Mouse (Mus musculus) midbrain, postnatal 0 days (tissue): ENCODE data around the gene Fbxo33. TPM values are rescaled to one million over a fixed set of nuclear protein-coding genes. Genes with fewer than 3 reads are reported as not detected.

Experiments used
- ATAC-seq: fragments of 200-750 bp; cut with Nextera tagmentation; 2 replicates; pipeline ENCODE4 v1.8.0; 2017; ENCODE audit warnings: moderate number of reproducible peaks, mild to moderate bottlenecking, moderate TSS enrichment, moderate library complexity; ENCODE audit not compliant: low FRiP score
- DNase-seq: peaks from one replicate; pipeline ENCODE4 v3.0.0-alpha.2; 2015; ENCODE audit warnings: low spot score
- H3K27ac ChIP-seq: fragments of 300-500 bp; sonication (generic); 2 replicates; pipeline ENCODE4 v1.5.1; 2014; ENCODE audit warnings: low read depth, mild to moderate bottlenecking, low read length, mixed read lengths
- H3K27me3 ChIP-seq: fragments of 300-500 bp; sonication (generic); 2 replicates; pipeline ENCODE4 v1.6.1; 2014; ENCODE audit warnings: low read length, control low read depth, mixed read lengths; ENCODE audit not compliant: insufficient read depth
- H3K36me3 ChIP-seq: fragments of 300-500 bp; sonication (generic); 2 replicates; pipeline ENCODE4 v1.6.1; 2014; ENCODE audit warnings: low read length, control low read depth, mixed read lengths; ENCODE audit not compliant: insufficient read depth
- H3K4me1 ChIP-seq: fragments of 300-500 bp; sonication (generic); 2 replicates; pipeline ENCODE4 v1.6.1; 2014; ENCODE audit warnings: mild to moderate bottlenecking, control low read depth, antibody characterized with exemption, low read length, mixed read lengths; ENCODE audit not compliant: insufficient read depth
- H3K4me2 ChIP-seq: fragments of 300-500 bp; sonication (generic); 2 replicates; pipeline ENCODE4 v1.6.1; 2014; ENCODE audit warnings: low read depth, mild to moderate bottlenecking, low read length, mixed read lengths; ENCODE audit not compliant: poor library complexity, severe bottlenecking
- H3K4me3 ChIP-seq: fragments of 300-500 bp; sonication (generic); 2 replicates; pipeline ENCODE4 v1.5.1; 2014; ENCODE audit warnings: low read depth, mild to moderate bottlenecking, low read length, moderate library complexity
- H3K9ac ChIP-seq: fragments of 300-500 bp; sonication (generic); replicated peaks from 2 replicates; pipeline ENCODE4 v1.6.1; 2014; ENCODE audit warnings: mild to moderate bottlenecking, low read length, moderate library complexity, mixed read lengths; ENCODE audit not compliant: poor library complexity, severe bottlenecking
- H3K9me3 ChIP-seq: fragments of 300-500 bp; sonication (generic); 2 replicates; pipeline ENCODE4 v1.6.1; 2016; ENCODE audit warnings: low read length, control low read depth
- CTCF ChIP-seq: IDR thresholded peaks from 2 replicates; pipeline ENCODE4 v1.5.1; 2016; ENCODE audit warnings: antibody characterized with exemption, mild to moderate bottlenecking
- WGBS: fragments of 180-500 bp; shearing (Covaris S2); extraction: QIAGEN DNeasy Blood & Tissue Kit; methylation state at CpG from one replicate; pipeline ENCODE4 v1.1.7; 2014; 5-methylcytosine and 5-hydroxymethylcytosine counted together
- polyA plus RNA-seq: library from polyadenylated mRNA; unstranded; fragments of >200 nt; fragmentation: Nextera tagmentation; extraction: Ambion mirVana; gene quantifications from 2 replicates; pipeline ENCODE4 v1.2.1, GENCODE M21; 2015
- total RNA-seq: library from RNA; depleted of rRNA; stranded (reverse); fragments of >200 nt; gene quantifications from 2 replicates; pipeline ENCODE4 v1.2.3, GENCODE M21; 2014; rRNA removed

The Fbxo33 gene
- total RNA-seq (13.9 and 16.7 TPM in 2 replicates), polyA plus RNA-seq (5.9 and 9.6 TPM in 2 replicates)

DNA sequence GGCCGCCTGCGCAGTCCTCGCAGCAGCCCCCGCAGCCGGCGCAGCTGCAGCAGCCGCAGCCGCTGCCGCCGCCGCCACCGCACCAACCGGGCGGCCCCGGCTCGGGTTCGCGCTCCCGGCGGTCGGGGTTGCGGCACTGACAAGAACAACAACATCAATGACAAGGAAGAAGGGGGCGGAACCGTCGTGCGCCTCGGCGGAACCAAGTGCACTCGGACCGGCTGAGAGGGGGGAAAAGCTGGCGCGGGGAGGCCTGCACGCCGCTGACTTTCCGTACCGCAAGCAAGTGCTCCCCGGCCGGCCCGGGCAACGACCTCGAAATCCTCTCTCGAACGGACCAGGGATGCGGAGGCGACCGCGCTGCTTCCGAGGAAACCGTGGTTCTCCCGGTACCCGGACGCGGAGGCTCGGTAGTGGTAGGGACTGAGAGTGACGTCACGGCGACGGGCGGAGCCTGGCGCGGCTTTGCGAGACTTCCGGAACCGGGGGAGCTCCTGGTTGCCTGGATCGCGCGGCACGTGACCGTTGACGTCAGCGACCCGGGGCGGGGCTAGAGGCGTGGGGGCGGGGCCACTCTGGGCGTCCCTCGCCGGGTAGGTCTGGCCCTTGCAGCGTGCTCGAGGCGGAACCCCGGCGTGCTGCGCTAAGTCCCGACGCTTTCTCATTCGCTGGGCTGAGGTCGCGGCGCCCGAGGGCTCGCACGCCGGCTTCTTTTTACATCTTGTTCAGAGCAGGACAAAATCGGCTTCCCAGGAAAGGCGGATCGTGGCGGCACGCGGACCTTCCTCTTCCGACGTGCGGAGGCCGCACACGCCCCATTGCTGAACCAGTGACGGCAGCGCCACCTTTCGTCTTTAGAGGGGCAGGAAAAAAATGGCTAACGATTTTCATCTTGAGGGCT lies at the start of gene Fbxo33:
Fbxo33 (minus strand) TSS at position 401 of the 901 bp plus-strand sequence.
- Histone ChIP-seq H3K27me3 (no peaks in the 10 kb centered on the region), H3K36me3 (no peaks in the 10 kb centered on the region), H3K9ac (peak within 1 kb of the TSS; percentile 83), H3K9me3 (no peaks in the 10 kb centered on the region), H3K4me3 (peak within 1 kb of the TSS; percentile 97), H3K4me1 (peaks cover 24% of the 10 kb centered on the region), H3K4me2 (peak within 1 kb of the TSS; percentile 76), H3K27ac (peak within 1 kb of the TSS; percentile 94)
- under 1% methylated on average over 84 of the region's 109 CpGs for WGBS
- peak; percentile 97 for ATAC-seq
- peak; percentile 85 for TF ChIP-seq CTCF
- peak; percentile 98 for DNase-seq

DNA sequence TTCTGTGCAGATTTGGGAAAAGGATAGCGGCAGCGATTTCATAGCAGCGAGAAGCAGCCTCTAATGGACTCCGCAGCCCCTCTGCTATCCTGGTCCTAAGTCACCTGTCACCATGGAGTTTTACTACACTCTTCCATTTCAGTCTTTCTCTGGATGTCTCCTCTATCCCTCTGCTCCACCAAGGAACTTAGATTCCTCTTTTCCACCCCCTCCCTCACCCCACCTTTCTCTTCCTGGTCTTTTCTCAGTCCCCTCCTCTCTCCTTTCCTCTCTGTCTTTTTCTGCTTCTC lies 46.4 kb upstream of the Fbxo33 start:
- no peaks in the 10 kb centered on the region for H3K27me3 ChIP-seq
- no peaks in the 10 kb centered on the region for H3K4me1 ChIP-seq
- WGBS, result 34% methylated on average over 4 of the region's 4 CpGs
- peak overlapping the region; percentile 21; the same call in 1 of the 2 replicates for H3K4me3 ChIP-seq
- peak overlapping the region; percentile 53 for H3K4me2 ChIP-seq
- TF ChIP-seq CTCF, result no peak
- no peak overlapping the region for H3K9ac ChIP-seq
- DNase-seq (no peak), ATAC-seq (peak; percentile 20; the same call in 1 of the 2 replicates)
- peak overlapping the region; percentile 73 for H3K27ac ChIP-seq
- no peaks in the 10 kb centered on the region for H3K36me3 ChIP-seq
- H3K9me3 ChIP-seq, result no peaks in the 10 kb centered on the region

DNA sequence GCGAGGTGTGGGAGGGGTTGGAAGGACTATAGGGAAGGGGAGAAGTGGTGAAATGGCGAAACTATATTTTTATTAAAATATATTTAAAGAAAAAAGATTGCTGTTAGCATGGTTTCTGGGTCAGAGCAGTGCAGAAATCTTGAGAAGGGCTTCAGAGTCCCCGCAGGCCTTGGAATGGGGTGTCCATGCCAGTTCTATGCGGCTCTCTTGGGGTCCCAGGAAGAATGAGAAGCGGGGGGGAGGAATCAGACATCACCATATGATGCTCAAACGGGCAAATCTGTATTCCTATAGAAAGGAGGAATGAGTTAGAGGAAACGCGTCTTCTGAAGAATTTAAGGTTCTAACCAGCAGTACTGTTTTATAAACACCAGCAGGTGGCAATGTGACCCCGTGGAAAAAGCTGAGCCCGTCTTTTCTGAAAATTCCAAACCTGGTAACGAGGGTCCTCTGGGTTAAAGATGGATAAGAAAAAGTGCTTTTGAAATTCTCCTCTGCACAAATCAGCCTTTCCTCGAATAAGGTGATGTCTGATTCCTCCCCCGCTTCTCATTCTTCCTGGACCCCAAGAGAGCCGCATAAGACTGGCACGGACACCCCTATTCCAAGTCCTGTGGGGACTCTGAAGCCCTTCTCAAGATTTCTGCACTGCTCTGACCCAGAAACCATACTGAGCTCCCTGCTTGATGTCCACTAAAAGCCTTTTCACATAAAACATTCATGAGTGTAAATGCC lies 45.8 kb upstream of the Fbxo33 start:
- H3K36me3 ChIP-seq, result no peaks in the 10 kb centered on the region
- ATAC-seq (peak; percentile 57; the same call in 1 of the 2 replicates), DNase-seq (peak; percentile 90)
- peak overlapping the region; percentile 53 for H3K4me2 ChIP-seq
- peak overlapping the region; percentile 21; the same call in 1 of the 2 replicates for H3K4me3 ChIP-seq
- H3K27ac ChIP-seq, result peak overlapping the region; percentile 73
- TF ChIP-seq CTCF, result peak; percentile 79
- H3K9ac ChIP-seq, result no peak overlapping the region
- H3K27me3 ChIP-seq, result no peaks in the 10 kb centered on the region
- H3K9me3 ChIP-seq, result no peaks in the 10 kb centered on the region
- 23% methylated on average over 15 of the region's 15 CpGs for WGBS
- H3K4me1 ChIP-seq, result 0 out of 2 replicates have a peak, but pooled peaks cover 2% of the 10 kb centered on the region

DNA sequence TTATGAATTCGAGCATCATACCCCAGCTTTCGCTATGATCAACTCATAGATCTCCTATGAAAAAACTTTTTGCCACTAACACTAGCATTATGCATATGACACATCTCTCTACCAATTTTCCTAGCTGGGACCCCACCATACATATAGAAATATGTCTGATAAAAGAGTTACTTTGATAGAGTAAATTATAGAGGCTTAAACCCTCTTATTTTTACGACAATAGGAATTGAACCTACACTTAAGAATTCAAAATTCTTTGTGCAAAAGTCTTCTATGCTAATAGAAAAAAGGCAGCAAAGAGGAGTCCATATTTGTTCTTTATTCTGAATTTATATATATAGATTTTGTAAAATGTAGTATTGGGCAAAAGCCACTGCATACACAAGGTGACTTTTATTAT lies 43.3 kb upstream of the Fbxo33 start:
- 86% methylated on average over 3 of the region's 3 CpGs for WGBS
- no peak overlapping the region for H3K4me3 ChIP-seq
- DNase-seq, result no peak

DNA sequence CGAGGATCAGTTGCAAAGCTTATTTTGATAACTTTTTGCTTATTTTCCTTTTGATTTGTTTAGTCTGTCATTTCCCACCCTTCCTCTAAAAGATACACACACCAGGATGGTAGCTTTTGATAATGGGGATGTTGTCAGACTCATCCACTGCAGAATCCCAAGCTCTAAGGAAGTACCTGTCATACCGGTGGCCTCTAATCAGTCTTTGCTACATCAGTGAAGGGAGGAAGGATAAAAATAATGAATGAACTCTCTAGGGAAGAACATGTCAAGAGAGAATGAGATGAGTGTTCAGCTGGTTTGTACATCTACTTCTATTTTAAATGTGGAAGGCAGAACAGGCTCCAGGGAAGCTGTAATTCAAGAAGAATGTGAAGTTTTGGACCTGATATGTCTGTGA lies 41.3 kb upstream of the Fbxo33 start:
- peak overlapping the region; percentile 58; the same call in 1 of the 2 replicates for H3K27ac ChIP-seq
- ATAC-seq, result peak; percentile 39; the same call in 1 of the 2 replicates
- no peak for TF ChIP-seq CTCF
- 43% methylated on average over 2 of the region's 2 CpGs for WGBS
- no peaks in the 10 kb centered on the region for H3K9me3 ChIP-seq
- 0 out of 2 replicates have a peak, but pooled peaks cover 4% of the 10 kb centered on the region for H3K4me1 ChIP-seq
- H3K4me3 ChIP-seq, result no peak overlapping the region
- H3K9ac ChIP-seq, result no peak overlapping the region
- H3K36me3 ChIP-seq, result no peaks in the 10 kb centered on the region
- DNase-seq, result no peak
- no peak overlapping the region for H3K4me2 ChIP-seq
- H3K27me3 ChIP-seq, result no peaks in the 10 kb centered on the region

More for the DNA sequence above, 43.3 kb upstream of the Fbxo33 start:
- TF ChIP-seq CTCF, result no peak
- no peak for ATAC-seq
- H3K27ac ChIP-seq, result no peak overlapping the region
- no peak overlapping the region for H3K9ac ChIP-seq
- H3K9me3 ChIP-seq, result no peaks in the 10 kb centered on the region
- H3K4me2 ChIP-seq, result no peak overlapping the region
- H3K27me3 ChIP-seq, result no peaks in the 10 kb centered on the region
- H3K36me3 ChIP-seq, result no peaks in the 10 kb centered on the region
- 0 out of 2 replicates have a peak, but pooled peaks cover 4% of the 10 kb centered on the region for H3K4me1 ChIP-seq
